Mouse (Mus musculus) kidney, embryonic 14.5 days (tissue): Measurements from ENCODE around the gene Slc24a2. TPM values are rescaled to one million over a fixed set of nuclear protein-coding genes. Genes with fewer than 3 reads are reported as not detected.

Experiments
- ATAC-seq: fragments of 200-750 bp; cut with Nextera tagmentation; 2 replicates; pipeline ENCODE4 v1.8.0; 2017; ENCODE audit warnings: moderate number of reproducible peaks, mild to moderate bottlenecking, moderate TSS enrichment, moderate library complexity; ENCODE audit not compliant: low FRiP score, low TSS enrichment
- H3K27ac ChIP-seq: fragments of 300-500 bp; sonication (generic); 2 replicates; pipeline ENCODE4 v1.5.1; 2014; ENCODE audit warnings: low read depth, mild to moderate bottlenecking, low read length, moderate library complexity, mixed read lengths
- H3K27me3 ChIP-seq: fragments of 300-500 bp; sonication (generic); 2 replicates; pipeline ENCODE4 v1.6.1; 2014; ENCODE audit warnings: mild to moderate bottlenecking, low read length; ENCODE audit not compliant: control insufficient read depth, insufficient read depth
- H3K36me3 ChIP-seq: fragments of 300-500 bp; sonication (generic); 2 replicates; pipeline ENCODE4 v1.6.1; 2014; ENCODE audit warnings: low read length, mixed read lengths; ENCODE audit not compliant: control insufficient read depth, insufficient read depth
- H3K4me1 ChIP-seq: fragments of 300-500 bp; sonication (generic); 2 replicates; pipeline ENCODE4 v1.6.1; 2014; ENCODE audit warnings: low read length, mixed read lengths; ENCODE audit not compliant: control insufficient read depth, insufficient read depth
- H3K4me2 ChIP-seq: fragments of 300-500 bp; sonication (generic); replicated peaks from 2 replicates; pipeline ENCODE4 v1.6.1; 2014; ENCODE audit warnings: low read depth, mild to moderate bottlenecking, low read length
- H3K4me3 ChIP-seq: fragments of 300-500 bp; sonication (generic); 2 replicates; pipeline ENCODE4 v1.5.1; 2014; ENCODE audit warnings: mild to moderate bottlenecking, low read length
- H3K9ac ChIP-seq: fragments of 300-500 bp; sonication (generic); 2 replicates; pipeline ENCODE4 v1.6.1; 2014; ENCODE audit warnings: low read depth, mild to moderate bottlenecking, low read length, moderate library complexity
- H3K9me3 ChIP-seq: fragments of 300-500 bp; sonication (generic); 2 replicates; pipeline ENCODE4 v1.6.1; 2016; ENCODE audit warnings: low read length; ENCODE audit not compliant: control insufficient read depth
- WGBS: fragments of 180-500 bp; shearing (Covaris S2); extraction: QIAGEN DNeasy Blood & Tissue Kit; methylation state at CpG from one replicate; pipeline ENCODE4 v1.1.7; 2014; 5-methylcytosine and 5-hydroxymethylcytosine counted together
- polyA plus RNA-seq: library from polyadenylated mRNA; unstranded; fragments of >200 nt; fragmentation: Nextera tagmentation; extraction: Ambion mirVana; gene quantifications from 2 replicates; pipeline ENCODE4 v1.2.1, GENCODE M21; 2014

Slc24a2 gene
- polyA plus RNA-seq, 1 experiment from 2014 or later: not detected

- Histone ChIP-seq H3K27me3 (no peaks in the 10 kb centered on the region), H3K27ac (no peak overlapping the region), H3K4me2 (no peak overlapping the region), H3K4me1 (no peaks in the 10 kb centered on the region), H3K36me3 (no peaks in the 10 kb centered on the region), H3K9me3 (no peaks in the 10 kb centered on the region), H3K4me3 (no peak overlapping the region), H3K9ac (no peak overlapping the region)
- WGBS: 56% methylated on average over 13 of the region's 13 CpGs
- ATAC-seq: no peak
Measured at GRCm38 (mm10) chr4:87019486-87020105, 210.7 kb downstream of the Slc24a2 start.

- Histone ChIP-seq H3K4me2 (no peak overlapping the region), H3K9ac (no peak overlapping the region), H3K27me3 (no peaks in the 10 kb centered on the region), H3K36me3 (no peaks in the 10 kb centered on the region), H3K9me3 (no peaks in the 10 kb centered on the region), H3K4me3 (no peak overlapping the region), H3K4me1 (no peaks in the 10 kb centered on the region), H3K27ac (no peak overlapping the region)
- 68% methylated on average over 9 of the region's 9 CpGs for WGBS
- no peak for ATAC-seq
Measured at GRCm38 (mm10) chr4:87018073-87018997, 211.9 kb downstream of the Slc24a2 start.

DNA sequence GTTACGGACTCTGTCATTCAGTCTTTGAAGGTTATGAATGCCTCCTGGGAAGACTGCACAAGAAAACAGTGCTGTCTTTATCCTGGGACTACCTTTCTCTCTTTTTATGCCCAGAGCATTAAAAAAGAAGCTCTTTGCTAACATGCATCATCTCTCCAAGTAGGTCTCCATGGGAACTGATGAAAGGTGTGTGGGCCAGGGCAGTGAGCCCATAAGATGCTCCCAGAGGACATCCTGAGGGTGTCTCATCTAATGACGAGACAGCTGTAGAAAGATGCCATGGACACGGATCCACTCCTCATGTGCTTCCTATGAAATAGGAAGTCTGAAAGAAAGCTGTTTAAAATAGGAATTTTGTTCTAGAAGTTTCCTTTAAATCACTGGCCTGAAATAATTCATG is 212.8 kb downstream of the Slc24a2 start:
- Histone ChIP-seq H3K9me3 (no peaks in the 10 kb centered on the region), H3K4me2 (no peak overlapping the region), H3K4me1 (no peaks in the 10 kb centered on the region), H3K9ac (no peak overlapping the region), H3K36me3 (no peaks in the 10 kb centered on the region), H3K4me3 (no peak overlapping the region), H3K27me3 (no peaks in the 10 kb centered on the region), H3K27ac (no peak overlapping the region)
- no peak for ATAC-seq
- WGBS: 86% methylated on average over 3 of the region's 3 CpGs

DNA sequence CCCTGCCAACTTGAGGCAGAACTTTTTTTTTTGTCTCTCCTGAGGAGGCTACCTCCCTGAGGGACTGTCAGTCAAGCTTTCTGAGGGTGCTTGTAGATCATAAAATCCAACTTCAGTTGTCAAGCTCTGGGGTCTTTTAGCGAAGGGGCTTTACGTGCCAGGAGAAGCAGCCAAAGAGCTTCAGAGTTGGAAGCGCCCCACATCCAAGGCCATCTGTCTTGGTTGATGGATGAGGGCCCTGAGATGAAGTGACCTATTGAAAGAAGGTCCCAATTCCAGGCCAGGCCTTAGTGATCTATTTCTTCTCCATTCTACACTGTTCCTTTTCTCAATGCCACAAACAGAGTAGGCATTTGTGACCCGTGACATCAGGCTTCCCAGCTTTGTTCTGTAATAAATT is 214.5 kb downstream of the Slc24a2 start:
- no peak for ATAC-seq
- Histone ChIP-seq H3K27ac (no peak overlapping the region), H3K4me3 (no peak overlapping the region), H3K9me3 (no peaks in the 10 kb centered on the region), H3K4me2 (no peak overlapping the region), H3K9ac (no peak overlapping the region), H3K36me3 (no peaks in the 10 kb centered on the region), H3K4me1 (no peaks in the 10 kb centered on the region), H3K27me3 (no peaks in the 10 kb centered on the region)
- 63% methylated on average over 4 of the region's 4 CpGs for WGBS

GRCm38 (mm10) chr4:87013721-87014620 is 216.3 kb downstream of the Slc24a2 start:
- 86% methylated on average over 7 of the region's 7 CpGs for WGBS
- no peak for ATAC-seq

DNA sequence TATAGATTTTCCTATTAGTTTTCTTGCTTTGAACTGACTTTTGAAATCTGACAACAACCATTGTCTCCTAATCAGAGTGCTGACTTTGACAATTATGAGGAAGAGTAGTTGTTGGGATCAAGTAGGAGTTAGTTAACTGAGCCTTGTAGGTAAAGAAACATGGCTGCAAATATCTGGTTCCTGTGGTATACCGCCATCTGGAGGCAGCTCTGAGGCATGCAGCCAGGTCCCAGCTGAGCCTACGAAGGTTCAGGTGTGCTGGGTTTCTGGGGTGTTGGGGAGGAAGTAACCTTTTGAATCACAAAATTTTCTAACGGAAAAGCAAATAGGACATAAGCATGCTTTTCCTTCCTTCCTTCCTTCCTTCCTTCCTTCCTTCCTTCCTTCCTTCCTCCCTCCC is 237.8 kb downstream of the Slc24a2 start:
- no peaks in the 10 kb centered on the region for H3K4me1 ChIP-seq
- no peak overlapping the region for H3K4me3 ChIP-seq
- H3K4me2 ChIP-seq: no peak overlapping the region
- H3K27ac ChIP-seq: no peak overlapping the region
- H3K27me3 ChIP-seq: no peaks in the 10 kb centered on the region
- H3K9ac ChIP-seq: no peak overlapping the region
- ATAC-seq: no peak
- H3K9me3 ChIP-seq: no peaks in the 10 kb centered on the region
- H3K36me3 ChIP-seq: no peaks in the 10 kb centered on the region
- WGBS: 62% methylated on average over 3 of the region's 3 CpGs

More at GRCm38 (mm10) chr4:87013721-87014620, 216.3 kb downstream of the Slc24a2 start:
- no peaks in the 10 kb centered on the region for H3K9me3 ChIP-seq
- no peak overlapping the region for H3K27ac ChIP-seq
- no peak overlapping the region for H3K4me3 ChIP-seq
- no peaks in the 10 kb centered on the region for H3K27me3 ChIP-seq
- no peaks in the 10 kb centered on the region for H3K4me1 ChIP-seq
- H3K9ac ChIP-seq: no peak overlapping the region
- H3K36me3 ChIP-seq: no peaks in the 10 kb centered on the region
- no peak overlapping the region for H3K4me2 ChIP-seq

GRCm38 (mm10) chr4:86989301-86989700 is 241.0 kb downstream of the Slc24a2 start:
- Histone ChIP-seq H3K36me3 (no peaks in the 10 kb centered on the region), H3K9ac (no peak overlapping the region), H3K27ac (no peak overlapping the region), H3K9me3 (no peaks in the 10 kb centered on the region), H3K4me3 (no peak overlapping the region), H3K4me1 (no peaks in the 10 kb centered on the region), H3K27me3 (no peaks in the 10 kb centered on the region), H3K4me2 (no peak overlapping the region)
- 70% methylated on average over 6 of the region's 6 CpGs for WGBS
- no peak for ATAC-seq

DNA sequence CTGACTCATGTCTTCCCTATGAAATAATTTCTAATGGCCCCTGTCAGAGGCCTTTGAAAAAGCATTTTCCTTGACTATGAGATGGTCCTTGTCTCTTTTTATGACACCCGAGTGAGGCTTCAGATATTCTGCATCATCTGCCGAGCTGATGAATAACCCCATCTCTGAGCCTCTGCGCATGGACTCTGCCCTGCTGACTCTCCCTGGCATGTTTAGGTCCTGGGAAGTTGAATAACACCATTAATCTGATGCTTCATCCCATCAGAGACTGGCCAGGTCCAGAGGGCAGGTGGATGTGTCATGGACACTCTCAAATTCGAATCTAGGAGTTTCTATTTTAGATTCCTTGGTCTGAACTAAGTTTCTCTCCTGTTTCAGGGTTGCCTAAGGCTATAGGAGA is 242.4 kb downstream of the Slc24a2 start:
- ATAC-seq: no peak
- Histone ChIP-seq H3K4me1 (no peaks in the 10 kb centered on the region), H3K9me3 (no peaks in the 10 kb centered on the region), H3K36me3 (no peaks in the 10 kb centered on the region), H3K4me2 (no peak overlapping the region), H3K9ac (no peak overlapping the region), H3K4me3 (no peak overlapping the region), H3K27ac (no peak overlapping the region), H3K27me3 (no peaks in the 10 kb centered on the region)
- WGBS: 88% methylated on average over 4 of the region's 4 CpGs
